Mouse (Mus musculus): ENCODE results near the gene Rbmy. TPM values are rescaled to one million over a fixed set of nuclear protein-coding genes. Genes with fewer than 3 reads are reported as not detected.

Rbmy gene
- not detected in 4 replicates for total RNA-seq (2023; ENCODE audit: inconsistent age)

DNA sequence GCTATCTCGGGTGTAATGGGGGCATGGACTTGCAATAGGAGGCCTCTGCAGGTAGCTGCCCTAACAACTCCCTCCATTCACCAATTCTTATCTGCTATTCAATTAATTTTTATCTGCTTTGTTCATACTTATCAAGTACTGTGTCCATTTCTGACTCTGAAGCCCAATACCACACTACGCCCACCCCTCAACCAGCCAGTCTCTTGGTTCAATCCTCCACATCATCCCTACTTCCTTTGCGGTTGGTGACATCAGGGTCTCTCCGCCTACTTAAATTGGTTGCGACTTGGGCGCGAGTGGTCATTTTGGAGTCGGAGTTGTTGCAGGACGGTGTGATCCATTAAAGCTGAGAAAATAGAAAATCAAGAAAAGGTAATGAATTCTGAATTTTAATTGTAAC is at the start of gene Rbmy, which contains the start of gene Gm10256:
Gene Rbmy (plus strand): TSS at position 301 of the 400 bp plus-strand sequence.
Gene Gm10256 (plus strand): TSS at position 320 of the 400 bp plus-strand sequence.

DNA sequence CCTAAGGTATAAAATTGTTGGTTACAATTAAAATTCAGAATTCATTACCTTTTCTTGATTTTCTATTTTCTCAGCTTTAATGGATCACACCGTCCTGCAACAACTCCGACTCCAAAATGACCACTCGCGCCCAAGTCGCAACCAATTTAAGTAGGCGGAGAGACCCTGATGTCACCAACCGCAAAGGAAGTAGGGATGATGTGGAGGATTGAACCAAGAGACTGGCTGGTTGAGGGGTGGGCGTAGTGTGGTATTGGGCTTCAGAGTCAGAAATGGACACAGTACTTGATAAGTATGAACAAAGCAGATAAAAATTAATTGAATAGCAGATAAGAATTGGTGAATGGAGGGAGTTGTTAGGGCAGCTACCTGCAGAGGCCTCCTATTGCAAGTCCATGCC is 34.4 kb upstream of the Rbmy start, which contains the start of gene Gm4064:
Gene Gm4064 (minus strand): TSS at position 101 of the 400 bp plus-strand sequence.

Other genes starting within 250 kb of the Rbmy start
- gene H2al2c, start 231.6 kb upstream of the Rbmy start, total RNA-seq (2023; ENCODE audit: inconsistent age): not detected in 4 replicates
- gene Sry, start 167.0 kb upstream of the Rbmy start, total RNA-seq (2023; ENCODE audit: inconsistent age): not detected in 4 replicates
- gene H2al2b, start 110.0 kb upstream of the Rbmy start, total RNA-seq (2023; ENCODE audit: inconsistent age): not detected in 4 replicates
- not detected in 4 replicates for gene Gm4064, start 34.5 kb upstream of the Rbmy start, total RNA-seq (2023; ENCODE audit: inconsistent age)
- gene Gm10256, start within 50 bp of the Rbmy start, total RNA-seq (2023; ENCODE audit: inconsistent age): not detected in 4 replicates
- not detected in 4 replicates for gene Gm10352, start 70.3 kb downstream of the Rbmy start, total RNA-seq (2023; ENCODE audit: inconsistent age)
- not detected in 4 replicates for gene Gm29289, start 101.9 kb downstream of the Rbmy start, total RNA-seq (2023; ENCODE audit: inconsistent age)

Data from B cell, adult (primary cell).